Mouse (Mus musculus) thymus, adult 2 months (tissue): ENCODE data around the gene Btbd19.

Experiments used
- CTCF ChIP-seq: fragments of 200-500 bp; IDR thresholded peaks from 2 replicates; pipeline ENCODE4 v1.5.1; 2012; ENCODE audit warnings: mild to moderate bottlenecking, control low read depth, low read length, moderate library complexity, borderline replicate concordance; ENCODE audit not compliant: control insufficient read depth, poor library complexity, insufficient read depth; ENCODE audit errors: extremely low read depth
- POLR2A ChIP-seq: fragments of 200-500 bp; IDR thresholded peaks from 2 replicates; pipeline ENCODE4 v1.6.1; 2012; ENCODE audit warnings: mild to moderate bottlenecking, low read length, control low read depth, moderate library complexity; ENCODE audit not compliant: control insufficient read depth, poor library complexity, insufficient read depth; ENCODE audit errors: extremely low read depth

DNA sequence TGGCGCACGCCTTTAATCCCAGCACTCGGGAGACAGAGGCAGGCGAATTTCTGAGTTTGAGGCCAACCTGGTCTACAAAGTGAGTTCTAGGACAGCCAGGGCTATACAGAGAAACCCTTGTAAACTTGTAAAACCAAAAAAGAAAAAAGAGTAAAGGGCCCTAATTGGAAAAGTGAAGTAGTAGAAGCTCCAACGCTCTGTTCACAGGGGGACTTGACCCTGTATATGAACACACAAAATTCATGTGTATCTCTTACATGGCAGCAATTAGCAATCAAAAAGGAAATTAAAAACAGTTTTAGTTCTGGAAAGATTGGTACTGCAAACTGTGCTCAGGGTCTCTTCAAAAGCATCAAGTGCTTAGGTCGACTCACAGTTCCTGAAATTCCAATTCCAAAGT is 30.8 kb upstream of the Btbd19 start:
- TF ChIP-seq POLR2A (no peak), CTCF (no peak)
